Mouse (Mus musculus) layer of hippocampus, postnatal 36 days (tissue): ENCODE measurements around the gene Olfr1318. TPM values are rescaled to one million over a fixed set of nuclear protein-coding genes. Genes with fewer than 3 reads are reported as not detected.

Experiments used
- DNase-seq, 2 experiments: peaks; one replicate each; pipeline ENCODE4 v3.0.0; 2022
- total RNA-seq, 2 experiments: library from RNA; stranded (reverse); gene quantifications; 2 replicates each; pipeline ENCODE4 v1.2.3; 2021

Olfr1318 gene
- total RNA-seq: not detected

GRCm38 (mm10) chr2:112153898-112154297 lies at the start of gene Olfr1318:
Gene Olfr1318 (plus strand): TSS chr2:112154198.
- DNase-seq: no peak

- DNase-seq: no peak
Observed at GRCm38 (mm10) chr2:112115340-112115739, 38.7 kb upstream of the Olfr1318 start, which contains the start of gene Olfr1315-ps1. Gene Olfr1315-ps1 (minus strand): TSS chr2:112115440.

- no peak for DNase-seq
Observed at GRCm38 (mm10) chr2:112134877-112135276, 19.1 kb upstream of the Olfr1318 start, which contains the start of gene Olfr1316. Gene Olfr1316 (minus strand): TSS chr2:112134977.

GRCm38 (mm10) chr2:112140029-112140428 lies 14.0 kb upstream of the Olfr1318 start, which contains the start of gene Olfr1317:
Gene Olfr1317 (plus strand): TSS chr2:112140329.
- DNase-seq: no peak

- peak; percentile 19 to 27 for DNase-seq
Observed at GRCm38 (mm10) chr2:112196859-112197258, 42.9 kb downstream of the Olfr1318 start.

- no peak for DNase-seq
Observed at GRCm38 (mm10) chr2:112203056-112203455, 49.1 kb downstream of the Olfr1318 start.

Other genes starting within 250 kb of the Olfr1318 start
- not detected for gene Olfr1306, start 237.9 kb upstream of the Olfr1318 start, total RNA-seq
- gene Olfr1307, start 204.8 kb upstream of the Olfr1318 start, total RNA-seq: under 1 TPM; 0.05 to 0.07 TPM
- gene Olfr1308, start 189.3 kb upstream of the Olfr1318 start, total RNA-seq: not detected
- not detected for gene Olfr1309, start 163.9 kb upstream of the Olfr1318 start, total RNA-seq
- gene Olfr1310, start 141.5 kb upstream of the Olfr1318 start, total RNA-seq: not detected
- not detected for gene Olfr1311, start 129.8 kb upstream of the Olfr1318 start, total RNA-seq
- gene Olfr1312, start 104.0 kb upstream of the Olfr1318 start, total RNA-seq: not detected
- not detected for gene Olfr1313, start 76.4 kb upstream of the Olfr1318 start, total RNA-seq
- gene Olfr1314, start 57.4 kb upstream of the Olfr1318 start, total RNA-seq: not detected
- not detected for gene Olfr1315-ps1, start 38.8 kb upstream of the Olfr1318 start, total RNA-seq
- not detected for gene Olfr1316, start 19.2 kb upstream of the Olfr1318 start, total RNA-seq
- not detected for gene Olfr1317, start 13.9 kb upstream of the Olfr1318 start, total RNA-seq
- gene Lpcat4, start 85.3 kb downstream of the Olfr1318 start, total RNA-seq: 10 to 100 TPM; 76.7 to 82.7 TPM
- gene Nutm1, start 105.1 kb downstream of the Olfr1318 start, total RNA-seq: not detected
- 10 to 100 TPM; 52.2 to 54.7 TPM for gene Nop10, start 107.7 kb downstream of the Olfr1318 start, total RNA-seq
- gene Slc12a6, start 111.6 kb downstream of the Olfr1318 start, total RNA-seq: 100 to 1,000 TPM; 107 to 114 TPM
- under 1 TPM; 0.73 to 0.80 TPM for gene Gm21985, start 112.1 kb downstream of the Olfr1318 start, total RNA-seq
- 100 to 1,000 TPM; 127 to 143 TPM for gene Emc4, start 213.8 kb downstream of the Olfr1318 start, total RNA-seq
- gene Katnbl1, start 225.0 kb downstream of the Olfr1318 start, total RNA-seq: 10 to 100 TPM; 11.4 to 12.9 TPM